Mouse (Mus musculus): ENCODE measurements at regions not wholly inside any gene's neighbourhood (a gene's known extent, or its start where the extent isn't known, plus 50 kb on each side); places are given as distances from the start of the nearest gene placed in this dataset.

- no peak for DNase-seq (ENCODE audit: low spot score)
Observed at GRCm38 (mm10) chr3:60698189-60698588, 225.6 kb downstream of the Mbnl1 start.

- no peak for DNase-seq (ENCODE audit: low spot score)
Observed at GRCm38 (mm10) chr3:60707139-60707538, 234.5 kb downstream of the Mbnl1 start.

DNA sequence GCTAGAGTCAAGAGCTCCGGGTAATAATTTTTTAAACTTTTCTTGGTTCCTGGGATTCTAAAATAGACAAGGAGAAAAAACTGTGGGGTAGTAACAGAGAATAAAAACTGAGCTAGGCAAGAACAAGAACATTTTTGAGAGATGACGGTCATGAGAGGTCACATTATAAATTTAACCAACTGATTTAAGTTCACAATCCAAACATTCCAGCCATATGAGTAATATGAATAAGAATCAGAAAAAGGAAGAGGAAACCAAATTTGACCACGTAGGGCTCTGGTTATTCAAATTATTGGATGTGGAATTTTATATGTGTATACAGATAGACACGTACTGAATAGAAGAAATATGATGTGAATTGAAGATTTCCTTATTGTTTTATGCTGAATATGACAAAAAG is 240.3 kb downstream of the Mbnl1 start:
- no peak for DNase-seq (ENCODE audit: low spot score)

DNA sequence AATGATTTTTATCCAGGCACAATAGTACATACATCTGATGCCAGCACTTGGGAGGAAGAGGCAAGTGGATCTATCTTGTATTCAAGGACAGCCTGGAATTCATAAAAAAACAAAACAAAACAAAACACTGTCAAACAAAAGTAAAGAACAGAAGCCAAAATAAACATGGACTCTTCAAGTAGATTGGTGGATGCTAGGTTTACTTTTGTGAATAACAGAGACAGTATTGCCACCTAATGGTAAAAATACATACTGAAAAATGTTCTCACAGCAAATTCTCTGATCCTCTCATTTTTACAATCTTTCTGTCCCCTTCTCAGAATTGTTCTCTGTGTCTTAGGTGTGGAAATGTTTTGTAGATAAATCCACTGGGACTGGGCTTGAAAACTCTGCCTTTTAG is 247.7 kb downstream of the Mbnl1 start:
- no peak for DNase-seq (ENCODE audit: low spot score)

DNA sequence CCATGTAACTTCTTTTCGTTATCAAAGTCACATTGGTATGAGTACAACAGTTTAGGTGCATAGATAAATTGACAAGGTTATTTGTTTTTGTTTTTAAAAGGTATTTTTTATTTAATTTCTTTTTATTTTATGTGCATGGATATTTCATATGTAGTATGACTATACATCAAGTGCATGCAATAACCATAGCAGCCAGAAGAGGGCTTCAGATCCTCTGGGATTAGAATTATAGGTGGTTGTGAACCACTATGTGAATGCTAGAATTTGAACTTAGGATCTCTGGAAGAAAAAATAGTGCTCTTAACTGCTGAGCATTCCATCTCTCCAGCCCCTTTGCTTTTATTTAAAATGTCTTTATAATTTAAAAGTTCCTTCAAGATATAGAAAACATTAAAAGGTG is 258.7 kb downstream of the Mbnl1 start:
- DNase-seq (ENCODE audit: low spot score), result no peak

GRCm38 (mm10) chr3:60740543-60741294 is 261.9 kb upstream of the P2ry1 start:
- DNase-seq (ENCODE audit: low spot score), result peak; percentile 62

DNA sequence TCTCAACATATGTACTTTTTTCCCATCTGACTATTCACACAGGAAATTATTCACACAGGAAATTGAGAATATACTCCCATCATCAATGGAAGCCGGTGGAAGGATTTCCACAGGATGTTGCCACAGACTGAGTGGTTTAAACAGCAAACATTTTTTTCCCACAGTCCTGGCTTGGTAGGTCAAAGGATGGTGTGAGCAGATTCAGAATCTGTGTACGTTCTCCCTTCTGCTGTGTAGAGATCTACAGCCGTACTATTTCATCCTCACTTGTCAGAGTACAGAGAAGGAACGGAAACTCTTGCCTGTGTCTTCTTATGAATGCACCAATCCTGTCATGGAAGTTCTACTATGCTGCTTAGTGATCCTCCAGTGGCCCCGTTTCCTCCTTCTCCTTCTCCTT is 261.2 kb upstream of the P2ry1 start:
- no peak for DNase-seq (ENCODE audit: low spot score)

- no peak for DNase-seq (ENCODE audit: low spot score)
Observed at GRCm38 (mm10) chr3:60742232-60742631, 260.4 kb upstream of the P2ry1 start.

- DNase-seq (ENCODE audit: low spot score), result no peak
Observed at GRCm38 (mm10) chr3:60745075-60745474, 257.5 kb upstream of the P2ry1 start.

DNA sequence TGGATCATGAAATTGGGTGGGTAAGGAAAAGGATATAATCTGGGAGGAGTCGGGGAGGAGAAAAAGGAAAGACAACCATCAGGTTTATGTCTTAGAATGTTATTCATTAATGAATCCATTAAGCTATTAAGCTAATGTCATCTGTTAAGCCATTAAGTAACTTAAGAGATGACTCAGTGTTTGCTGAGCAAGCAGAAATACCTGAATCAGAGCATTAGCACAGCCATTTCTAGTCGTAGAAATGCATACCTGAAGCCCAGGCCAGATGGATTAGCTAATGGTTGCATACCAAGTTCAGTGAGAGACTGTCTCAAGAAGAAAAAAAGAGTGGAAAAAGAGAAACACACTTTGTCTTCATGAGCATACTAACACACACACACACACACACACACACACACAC is 244.0 kb upstream of the P2ry1 start:
- no peak for DNase-seq (ENCODE audit: low spot score)

DNA sequence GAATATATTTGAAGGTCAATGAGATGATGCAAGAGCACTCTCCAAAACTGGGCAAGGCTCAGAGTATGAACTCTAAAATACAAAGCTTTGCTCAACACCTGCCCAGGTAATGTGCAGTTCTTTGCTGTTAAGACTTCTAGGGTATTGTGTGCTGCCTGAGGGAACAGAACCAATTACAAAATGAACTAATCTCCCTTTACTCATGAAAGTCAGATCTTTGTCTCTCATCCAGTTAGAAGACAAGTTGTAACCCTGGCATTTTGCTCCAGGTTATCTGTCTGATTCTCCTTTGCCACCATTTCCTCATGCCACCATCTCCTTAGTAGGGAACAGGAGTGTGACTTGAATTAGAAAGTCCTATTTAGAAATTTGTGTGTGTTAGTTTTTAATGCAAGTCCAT is 243.5 kb upstream of the P2ry1 start:
- DNase-seq (ENCODE audit: low spot score), result no peak

GRCm38 (mm10) chr3:60762874-60763273 is 239.7 kb upstream of the P2ry1 start:
- peak; percentile 46 for DNase-seq (ENCODE audit: low spot score)

- no peak for DNase-seq (ENCODE audit: low spot score)
Observed at GRCm38 (mm10) chr3:60765079-60765478, 237.5 kb upstream of the P2ry1 start.

- DNase-seq (ENCODE audit: low spot score), result no peak
Observed at GRCm38 (mm10) chr3:60768996-60769395, 233.6 kb upstream of the P2ry1 start.

DNA sequence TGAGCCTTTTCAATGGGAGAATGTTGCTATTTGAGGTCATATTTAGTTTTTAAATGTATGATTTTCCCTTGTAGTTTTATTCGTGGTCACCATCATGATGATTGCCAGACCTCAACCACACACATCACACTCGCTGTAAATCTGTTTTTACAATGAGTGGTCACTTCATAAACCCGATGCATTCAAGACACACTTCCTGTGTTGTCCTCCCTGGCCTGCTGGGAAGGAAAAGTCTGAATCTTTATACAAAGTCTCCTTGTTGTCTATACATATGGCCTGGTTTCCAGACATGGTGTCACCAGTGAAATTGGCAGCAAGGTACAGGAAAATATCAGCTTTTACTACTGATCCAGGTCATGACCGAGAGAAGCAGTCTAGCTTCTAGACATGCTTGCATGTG is 230.7 kb upstream of the P2ry1 start:
- no peak for DNase-seq (ENCODE audit: low spot score)

- DNase-seq (ENCODE audit: low spot score), result peak; percentile 10
Observed at GRCm38 (mm10) chr3:60773383-60773782, 229.2 kb upstream of the P2ry1 start.

- peak; percentile 20 for DNase-seq (ENCODE audit: low spot score)
Observed at GRCm38 (mm10) chr3:60785137-60785875, 217.3 kb upstream of the P2ry1 start.

GRCm38 (mm10) chr3:60787989-60788388 is 214.6 kb upstream of the P2ry1 start:
- DNase-seq (ENCODE audit: low spot score), result no peak

DNA sequence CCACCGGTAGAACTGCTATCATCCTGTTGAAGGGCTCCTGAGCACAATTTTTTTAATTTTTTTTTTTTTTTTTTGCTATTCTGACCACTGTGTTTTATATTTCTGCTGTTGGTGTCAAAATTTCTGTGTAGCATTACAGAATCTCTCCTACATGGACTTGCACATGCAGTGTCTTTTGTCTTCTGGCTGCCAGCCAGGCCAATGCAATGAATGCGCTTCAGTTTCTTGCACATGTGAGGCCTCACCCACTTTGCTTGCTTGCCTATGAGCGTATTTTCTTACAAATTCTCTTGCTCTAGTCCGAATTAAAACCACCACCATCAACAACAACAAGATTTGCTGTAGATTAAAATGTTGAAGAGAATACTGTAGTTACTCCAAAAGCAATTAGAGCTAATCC is 213.2 kb upstream of the P2ry1 start:
- no peak for DNase-seq (ENCODE audit: low spot score)

DNA sequence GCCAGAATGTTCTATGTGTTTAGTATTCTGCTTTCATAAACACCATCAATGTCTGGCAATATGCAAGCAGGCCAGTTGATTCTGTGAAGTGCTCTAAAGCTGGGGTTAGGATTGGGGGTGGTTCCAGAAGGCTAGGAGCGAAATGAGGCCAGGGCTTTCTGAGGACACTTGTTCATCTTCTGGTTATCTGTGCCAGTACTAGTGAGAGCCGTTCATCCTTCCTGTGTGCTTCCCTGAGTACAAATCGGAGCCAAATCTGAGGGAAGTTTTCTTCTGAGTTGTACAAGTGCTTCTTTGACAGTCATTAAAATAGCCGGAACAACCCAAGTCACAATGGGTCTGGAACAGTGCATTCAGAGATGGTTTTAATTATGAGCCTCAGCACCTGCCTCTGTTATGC is 210.4 kb upstream of the P2ry1 start:
- no peak for DNase-seq (ENCODE audit: low spot score)

DNA sequence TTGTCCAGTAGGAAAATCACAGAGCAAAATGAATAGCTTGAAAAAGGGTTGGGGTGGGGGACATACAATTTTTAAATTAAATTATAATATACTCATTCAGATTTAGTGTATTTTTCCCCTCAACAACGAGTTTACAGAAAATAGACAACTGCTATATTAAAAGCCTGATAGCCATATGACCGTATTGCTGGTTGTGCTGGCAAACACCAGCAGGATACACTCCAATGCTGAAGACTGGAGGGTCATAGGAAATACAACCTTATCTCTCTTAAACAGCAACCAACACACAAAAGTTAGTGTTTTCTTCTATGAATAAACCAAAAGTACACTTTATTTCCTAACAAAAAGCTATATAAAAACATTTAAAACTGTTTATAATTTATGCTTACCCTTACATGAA is 206.4 kb upstream of the P2ry1 start:
- DNase-seq (ENCODE audit: low spot score), result no peak

- no peak for DNase-seq (ENCODE audit: low spot score)
Observed at GRCm38 (mm10) chr3:60797808-60798207, 204.8 kb upstream of the P2ry1 start.

DNA sequence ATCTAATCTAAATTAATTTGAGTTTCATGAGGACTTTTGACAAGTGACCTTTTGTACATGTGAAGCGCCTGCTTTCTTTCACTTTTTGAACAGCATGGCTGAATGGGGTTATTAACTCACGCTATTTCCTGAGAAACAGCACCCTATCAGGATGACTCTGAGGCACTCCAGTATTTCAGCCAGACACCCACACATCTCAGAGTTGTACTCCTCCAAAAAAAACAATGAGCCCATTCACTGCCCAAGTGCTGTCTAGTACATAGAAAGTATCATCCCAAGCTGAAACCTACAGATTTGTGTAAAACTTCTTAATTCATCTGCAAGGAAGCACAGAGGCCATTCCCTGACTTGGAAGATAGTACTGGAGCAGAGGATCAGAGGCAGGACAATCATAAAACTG is 204.1 kb upstream of the P2ry1 start:
- no peak for DNase-seq (ENCODE audit: low spot score)

GRCm38 (mm10) chr3:60798862-60799261 is 203.7 kb upstream of the P2ry1 start:
- DNase-seq (ENCODE audit: low spot score), result no peak
